Mouse (Mus musculus) hindlimb bud, embryonic 11.5 days (tissue): ENCODE measurements around the gene Fam69b.
"Not testable (repeated sequence)": the region's sequence is repeated elsewhere in the genome, so short reads cannot be mapped to it uniquely, and the experiment has no call there.

ENCODE experiments used
- DNase-seq: peaks from one replicate; pipeline ENCODE4 v3.0.0-alpha.2; 2012; ENCODE audit warnings: low read depth, low spot score; ENCODE audit errors: extremely low spot score

Fam69b gene

DNA sequence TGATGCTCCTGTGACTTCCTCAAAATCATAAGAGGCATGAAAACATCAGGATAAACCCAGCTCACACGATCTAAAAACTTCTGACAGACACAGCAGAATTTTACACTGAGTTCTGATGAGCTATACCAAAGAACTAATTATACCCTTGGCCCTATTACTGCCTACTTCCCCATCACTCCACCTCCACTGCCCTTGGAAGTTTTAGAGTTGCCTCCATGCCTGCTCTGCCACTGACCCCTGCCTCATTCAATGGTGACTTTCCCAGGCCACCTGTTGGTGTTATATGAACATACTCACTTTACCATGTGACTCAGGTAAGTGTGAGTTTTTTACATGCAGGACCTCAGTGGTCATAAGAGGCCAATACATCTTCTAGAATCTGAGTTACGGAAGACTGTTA, 29.2 kb downstream of the Fam69b start:
- DNase-seq = no peak

- DNase-seq = no peak
These were observed 33.0 kb downstream of the Fam69b start for GRCm38 (mm10) chr2:26661143-26661752.

- DNase-seq = no peak
These were observed 33.7 kb downstream of the Fam69b start for GRCm38 (mm10) chr2:26661768-26662508.

DNA sequence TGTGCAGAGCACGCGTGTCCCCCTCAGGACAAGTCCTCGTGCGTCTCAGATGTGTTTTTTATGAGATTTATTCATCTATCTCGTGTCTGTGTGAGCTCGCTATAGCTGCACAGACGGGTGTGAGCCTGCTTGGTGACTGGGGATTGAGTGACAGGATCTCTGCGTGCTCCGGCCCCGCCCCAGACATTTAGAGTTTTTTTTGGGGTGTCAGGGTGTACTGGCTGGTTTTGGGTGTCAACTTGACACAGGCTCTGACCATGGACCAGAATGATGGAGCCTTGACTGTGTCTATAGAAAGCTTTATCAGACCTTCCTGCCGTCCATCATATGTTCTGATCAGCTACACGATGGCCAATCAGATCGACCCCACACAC, 34.2 kb downstream of the Fam69b start:
- DNase-seq = no peak

DNA sequence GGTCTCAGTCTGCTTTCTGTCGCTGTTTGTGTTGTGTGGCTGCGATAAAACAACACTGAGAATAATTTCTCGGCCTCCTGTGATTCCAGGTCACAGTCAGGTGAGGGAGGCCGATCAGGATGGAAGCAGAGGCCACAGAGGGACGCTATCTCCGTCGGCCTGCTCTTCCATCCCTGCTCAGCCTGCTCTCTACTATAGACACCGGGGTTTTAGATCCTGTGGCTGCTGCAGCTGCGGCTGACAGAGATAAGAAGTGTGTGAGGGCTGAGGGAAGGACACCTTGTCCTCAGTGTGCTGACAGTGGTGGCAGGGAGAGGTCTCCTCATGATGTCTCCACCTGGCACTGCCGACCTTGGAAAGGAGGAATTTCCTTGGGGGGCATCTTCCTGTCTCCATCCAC, 34.9 kb downstream of the Fam69b start:
- DNase-seq = no peak

- not testable (repeated sequence) for DNase-seq
These were observed 35.3 kb downstream of the Fam69b start for GRCm38 (mm10) chr2:26663551-26663950.

DNA sequence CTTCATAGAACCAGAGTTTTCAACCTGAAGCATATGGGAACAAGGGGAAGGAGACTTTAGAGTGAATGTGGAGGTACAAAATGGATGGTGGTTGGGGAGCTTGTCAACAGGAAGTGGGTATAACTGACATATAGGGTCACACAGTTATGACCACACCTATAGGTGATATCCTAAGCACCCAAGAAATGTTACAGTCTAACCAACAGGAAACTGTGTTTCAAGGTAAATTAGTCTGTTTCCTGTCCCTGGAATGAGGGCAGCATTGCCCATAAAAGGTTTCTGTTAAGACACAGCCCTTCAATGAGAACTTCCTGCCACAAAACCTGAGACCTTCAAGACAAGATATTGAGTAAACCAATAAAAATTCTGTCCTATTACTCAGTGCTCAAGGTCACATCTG, 40.5 kb downstream of the Fam69b start:
- DNase-seq = no peak

- DNase-seq = no peak
These were observed 42.9 kb downstream of the Fam69b start, which contains the start of gene Lcn4 for GRCm38 (mm10) chr2:26671182-26671581. Lcn4 (minus strand) TSS chr2:26671282.
